Mouse (Mus musculus): ENCODE measurements around the gene B230307C23Rik.
"Not testable (repeated sequence)": the region's sequence is repeated elsewhere in the genome, so short reads cannot be mapped to it uniquely, and the experiment has no call there.

The B230307C23Rik gene

DNA sequence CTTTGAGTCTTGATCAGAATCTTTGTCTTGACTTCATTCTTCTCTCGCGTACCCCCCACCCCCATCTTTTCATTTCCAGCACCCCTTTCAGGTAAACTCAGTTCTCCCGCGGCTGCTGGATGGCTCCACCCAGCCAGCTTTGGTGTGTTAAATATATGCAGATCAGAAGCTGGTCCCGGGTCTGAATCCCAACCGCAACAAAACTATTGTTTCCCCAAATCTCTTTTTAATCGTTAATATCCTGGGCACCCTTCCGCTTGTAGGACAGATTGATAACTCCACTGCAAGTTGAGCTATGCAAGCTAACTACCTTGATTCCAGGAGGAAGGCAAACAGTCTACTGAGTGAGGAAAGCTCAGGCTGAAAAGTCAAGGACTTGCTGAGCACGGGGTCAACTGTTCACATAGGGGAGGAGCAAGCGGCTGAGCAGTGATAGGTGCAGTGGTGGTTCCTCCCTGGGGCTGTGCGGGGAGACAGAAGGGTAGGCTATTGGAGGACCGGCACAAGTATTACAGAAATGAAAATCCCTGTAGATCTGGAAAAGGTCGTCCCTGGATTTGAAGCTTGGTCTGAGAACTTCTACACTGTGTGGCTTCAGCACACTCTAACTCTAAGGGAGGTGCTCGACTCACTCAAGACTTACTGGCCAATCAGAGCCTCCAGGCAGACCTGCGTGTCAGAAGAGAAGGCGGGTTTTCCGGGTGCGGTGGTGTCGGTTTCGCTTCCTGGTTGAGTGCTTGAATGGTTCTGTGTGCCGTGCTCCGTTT lies at the start of gene B230307C23Rik:
TSS of gene B230307C23Rik (plus strand) at position 700 of the 767 bp plus-strand sequence.
- DNase-seq (ENCODE audit: low read depth, low spot score): peak; percentile 82

GRCm38 (mm10) chr16:97948836-97949235 lies 48.3 kb upstream of the B230307C23Rik start:
- DNase-seq (ENCODE audit: low read depth, low spot score): no peak

GRCm38 (mm10) chr16:97950061-97950460 lies 47.1 kb upstream of the B230307C23Rik start:
- DNase-seq (ENCODE audit: low read depth, low spot score): no peak

- no peak for DNase-seq (ENCODE audit: low read depth, low spot score)
Measured at GRCm38 (mm10) chr16:97952371-97952770, 44.7 kb upstream of the B230307C23Rik start.

GRCm38 (mm10) chr16:97952801-97953200 lies 44.3 kb upstream of the B230307C23Rik start:
- DNase-seq (ENCODE audit: low read depth, low spot score): no peak

- no peak for DNase-seq (ENCODE audit: low read depth, low spot score)
Measured at GRCm38 (mm10) chr16:97953300-97953699, 43.8 kb upstream of the B230307C23Rik start.

DNA sequence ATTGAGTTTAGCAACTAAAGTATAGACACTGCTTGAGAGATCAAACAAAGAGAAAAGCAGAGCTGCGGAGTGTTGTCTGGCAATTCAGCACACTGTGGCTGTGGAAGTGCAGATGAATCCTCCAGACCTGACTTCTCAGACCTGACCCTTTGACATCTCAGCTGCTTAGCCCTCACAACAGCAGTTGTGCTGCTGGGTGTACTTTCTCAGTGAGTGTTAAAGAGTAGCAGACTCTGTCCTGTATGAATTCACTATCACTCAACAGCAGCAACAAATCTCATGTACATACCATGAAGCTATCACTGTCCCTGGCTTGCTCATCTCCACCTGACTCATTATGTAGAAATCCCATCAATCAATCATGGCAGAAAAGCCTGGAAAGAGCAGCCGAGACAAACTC lies 41.1 kb upstream of the B230307C23Rik start:
- no peak for DNase-seq (ENCODE audit: low read depth, low spot score)

DNA sequence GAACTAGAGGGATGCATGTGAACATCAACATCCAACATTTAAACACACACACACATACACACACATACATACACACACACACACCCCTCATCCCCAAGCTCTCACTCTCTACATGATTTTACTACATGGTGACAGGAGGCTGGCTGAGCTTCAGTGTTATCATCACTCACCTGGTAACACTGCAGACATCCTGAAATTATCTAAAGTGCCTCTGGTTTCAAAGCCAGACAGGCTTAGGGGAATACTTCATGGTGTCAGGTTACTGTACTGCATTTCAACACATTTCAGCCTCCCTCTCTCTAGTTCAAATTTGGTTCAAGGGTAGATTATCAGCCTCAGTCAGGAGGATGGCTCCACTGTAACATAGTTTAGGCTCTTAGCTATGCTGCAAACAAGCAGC lies 39.5 kb upstream of the B230307C23Rik start:
- DNase-seq (ENCODE audit: low read depth, low spot score): peak; percentile 17

DNA sequence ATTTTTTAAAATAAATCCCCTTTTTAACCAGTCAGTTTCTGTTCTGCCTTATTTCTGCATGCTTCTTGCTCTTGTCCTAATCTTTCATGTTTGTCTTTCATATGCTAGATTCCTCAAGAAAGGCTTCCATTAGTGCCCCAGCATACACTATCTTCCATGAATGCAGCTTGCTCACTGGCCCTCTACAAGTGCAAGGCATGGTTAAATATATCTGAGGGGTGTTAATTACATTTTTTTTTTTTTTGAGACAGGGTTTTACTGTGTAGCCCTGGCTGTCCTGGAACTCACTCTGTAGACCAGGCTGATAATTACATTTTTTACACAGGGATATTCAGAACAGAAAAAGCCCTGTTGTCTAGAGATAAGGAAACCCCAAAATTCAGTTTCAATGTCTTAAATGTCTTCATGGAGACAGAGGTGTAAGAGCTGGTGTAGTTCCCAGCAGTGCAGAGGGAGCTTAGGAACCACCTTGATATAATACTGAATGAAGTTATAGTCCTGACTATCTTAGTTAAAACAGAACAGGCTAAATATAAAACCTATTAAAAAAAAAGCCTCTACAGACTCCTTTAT lies 38.6 kb upstream of the B230307C23Rik start:
- DNase-seq (ENCODE audit: low read depth, low spot score): no peak

- DNase-seq (ENCODE audit: low read depth, low spot score): no peak
Measured at GRCm38 (mm10) chr16:97960348-97960747, 36.8 kb upstream of the B230307C23Rik start.

- DNase-seq (ENCODE audit: low read depth, low spot score): peak; percentile 5
Measured at GRCm38 (mm10) chr16:97961381-97962150, 35.5 kb upstream of the B230307C23Rik start.

DNA sequence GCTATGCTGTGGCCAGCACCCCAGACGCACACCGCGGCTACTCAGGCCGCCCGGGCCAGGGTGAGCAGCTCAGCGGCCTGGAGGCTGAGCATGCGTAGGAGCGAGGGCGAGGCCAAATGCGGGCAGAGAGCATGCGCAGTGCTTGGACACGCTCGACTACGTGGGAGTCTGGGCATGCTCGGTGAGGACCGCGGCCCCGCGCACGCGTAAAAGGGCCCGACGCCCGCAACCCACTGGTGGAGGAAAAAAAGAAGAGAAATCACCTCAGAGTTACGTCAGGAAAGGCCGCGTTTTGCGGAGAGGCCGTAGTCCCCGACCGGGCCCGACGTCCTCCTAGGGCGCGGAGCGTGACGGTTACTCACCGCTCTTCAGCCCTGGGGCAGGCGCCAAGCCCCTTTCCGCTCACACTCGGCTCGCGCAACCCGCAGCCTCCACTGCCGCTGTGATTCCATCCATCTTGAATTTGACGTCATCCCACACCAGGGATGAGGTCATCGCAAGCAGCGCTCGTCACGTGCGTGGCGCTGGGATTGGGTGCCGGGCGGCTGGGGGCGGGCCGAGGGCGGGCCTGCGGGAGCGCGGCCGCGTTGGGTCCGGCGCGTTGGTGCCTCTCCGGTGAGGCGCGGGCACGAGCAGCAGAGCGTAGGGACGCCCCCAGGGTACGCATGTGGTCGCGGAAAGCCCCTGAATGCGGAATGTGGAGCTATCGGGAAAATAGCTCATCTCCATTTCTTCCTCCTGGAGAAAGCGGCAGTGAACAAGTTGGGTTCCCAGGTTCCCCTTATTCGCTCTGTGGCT lies 34.8 kb upstream of the B230307C23Rik start, which contains the start of the genes C2cd2 and Zbtb21:
TSS of gene C2cd2 (minus strand) at position 448 of the 798 bp plus-strand sequence.
TSS of gene Zbtb21 (minus strand) at position 472 of the 798 bp plus-strand sequence.
- peak; percentile 96 for DNase-seq (ENCODE audit: low read depth, low spot score)

DNA sequence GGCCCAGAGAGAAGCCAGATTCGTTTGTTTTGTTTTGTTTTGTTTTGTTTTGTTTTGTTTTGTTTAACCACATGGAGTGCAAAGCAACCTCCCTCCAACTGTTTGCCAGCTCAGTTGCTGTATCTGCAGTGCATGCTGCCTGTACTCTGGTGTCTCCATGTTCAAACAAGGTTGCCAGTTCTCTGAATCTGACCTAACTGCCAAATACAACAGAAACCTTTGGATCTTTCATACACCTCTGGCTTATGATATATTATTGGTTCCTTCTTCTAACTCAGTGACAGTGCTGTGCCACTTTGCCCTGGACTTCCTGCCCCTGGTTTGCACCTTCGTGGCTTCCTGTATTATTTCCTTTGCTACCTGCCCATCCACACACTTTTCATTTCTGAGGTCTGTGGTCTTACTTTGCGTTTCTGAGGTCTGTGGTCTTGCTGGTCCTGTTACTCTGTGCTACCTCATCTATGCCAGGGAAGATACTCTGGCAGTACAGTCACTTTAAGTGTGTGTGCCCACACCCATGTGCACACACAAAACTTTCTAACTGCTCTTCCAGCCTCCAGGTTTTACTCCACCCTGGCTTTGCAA lies 33.1 kb upstream of the B230307C23Rik start:
- no peak for DNase-seq (ENCODE audit: low read depth, low spot score)

- DNase-seq (ENCODE audit: low read depth, low spot score): no peak
Measured at GRCm38 (mm10) chr16:97977277-97977676, 19.8 kb upstream of the B230307C23Rik start.

DNA sequence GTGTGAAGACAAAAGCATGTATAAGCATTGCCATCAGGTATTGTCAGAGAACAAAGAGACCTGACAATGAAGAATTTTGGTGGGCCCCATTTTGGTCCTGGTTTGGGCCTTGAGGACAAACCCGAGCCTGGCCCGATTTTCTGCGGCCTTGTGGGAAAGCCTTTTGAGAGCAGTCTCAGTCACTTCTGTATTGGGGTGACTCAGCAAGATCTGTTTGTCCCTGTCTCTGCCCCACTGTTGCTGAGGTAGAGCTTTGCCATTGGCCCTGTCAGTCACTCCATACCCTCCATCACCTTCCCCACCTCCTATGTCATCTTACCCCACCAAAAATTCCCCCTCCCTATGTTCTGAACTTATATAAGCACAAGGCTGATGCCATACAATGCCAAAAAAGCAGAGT lies 19.4 kb upstream of the B230307C23Rik start:
- no peak for DNase-seq (ENCODE audit: low read depth, low spot score)

DNA sequence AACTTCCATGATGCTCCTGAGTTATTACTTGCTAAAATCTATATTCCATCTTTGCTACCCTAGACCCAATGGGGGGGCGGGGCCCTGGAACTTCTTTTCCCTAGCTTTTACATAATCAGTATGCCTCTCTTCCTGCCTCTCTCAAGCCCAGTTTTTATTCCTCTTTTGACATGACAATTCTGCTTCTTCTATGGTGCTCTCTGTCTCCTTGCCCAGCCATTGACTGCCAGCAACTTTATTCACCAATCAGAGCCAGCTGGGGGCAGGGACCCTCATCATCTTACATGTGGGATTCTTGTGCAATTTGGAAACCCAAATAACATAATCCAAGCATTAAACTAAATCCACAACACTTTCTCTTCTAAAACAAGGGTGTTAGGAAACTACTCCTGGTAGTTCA lies 15.8 kb upstream of the B230307C23Rik start:
- no peak for DNase-seq (ENCODE audit: low read depth, low spot score)

GRCm38 (mm10) chr16:97984589-97984988 lies 12.5 kb upstream of the B230307C23Rik start:
- no peak for DNase-seq (ENCODE audit: low read depth, low spot score)

DNA sequence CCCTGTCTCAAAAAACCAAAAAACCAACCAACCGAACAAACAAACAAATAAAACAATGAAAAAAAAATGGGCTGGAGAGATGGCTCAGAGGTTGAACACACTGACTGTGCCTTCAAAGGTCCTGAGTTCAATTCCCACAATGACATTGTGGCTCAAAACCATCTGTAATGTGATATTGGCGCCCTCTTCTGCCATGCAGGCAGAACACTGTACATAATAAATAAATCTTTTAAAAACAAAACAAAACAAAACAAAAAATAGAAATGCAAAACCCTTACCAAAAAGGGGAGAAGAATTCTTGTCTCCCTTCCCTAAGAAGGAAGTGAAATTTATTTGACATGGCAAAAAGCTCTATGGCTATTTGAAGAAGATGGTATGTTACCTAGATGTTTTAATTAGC lies 5.6 kb upstream of the B230307C23Rik start:
- DNase-seq (ENCODE audit: low read depth, low spot score): no peak

GRCm38 (mm10) chr16:97992477-97992876 lies 4.6 kb upstream of the B230307C23Rik start:
- DNase-seq (ENCODE audit: low read depth, low spot score): not testable (repeated sequence)

GRCm38 (mm10) chr16:97995849-97996615 lies 1.1 kb upstream of the B230307C23Rik start:
- no peak for DNase-seq (ENCODE audit: low read depth, low spot score)
